Mouse (Mus musculus): ENCODE measurements at regions not wholly inside any gene's neighbourhood (a gene's known extent, or its start where the extent isn't known, plus 50 kb on each side); places are given as distances from the start of the nearest gene placed in this dataset.

- DNase-seq (ENCODE audit: low read depth, low spot score): no peak
Observed at GRCm38 (mm10) chr15:36380461-36381227, 626.9 kb downstream of the Zfp706 start.

GRCm38 (mm10) chr15:36378640-36379039, 628.9 kb downstream of the Zfp706 start:
- DNase-seq (ENCODE audit: low read depth, low spot score): no peak

- DNase-seq (ENCODE audit: low read depth, low spot score): no peak
Observed at GRCm38 (mm10) chr15:36376551-36376950, 631.0 kb downstream of the Zfp706 start.

- peak; percentile 34 for DNase-seq (ENCODE audit: low read depth, low spot score)
Observed at GRCm38 (mm10) chr15:36375549-36375885, 632.1 kb downstream of the Zfp706 start.

GRCm38 (mm10) chr15:36374732-36375548, 632.6 kb downstream of the Zfp706 start:
- peak; percentile 73 for DNase-seq (ENCODE audit: low read depth, low spot score)

- peak; percentile 64 for DNase-seq (ENCODE audit: low read depth, low spot score)
Observed at GRCm38 (mm10) chr15:36373900-36374611, 633.5 kb downstream of the Zfp706 start.

GRCm38 (mm10) chr15:36373481-36373880, 634.1 kb downstream of the Zfp706 start:
- no peak for DNase-seq (ENCODE audit: low read depth, low spot score)

- DNase-seq (ENCODE audit: low read depth, low spot score): peak; percentile 77
Observed at GRCm38 (mm10) chr15:36371382-36371781, 636.2 kb downstream of the Zfp706 start.

GRCm38 (mm10) chr15:36370906-36371305, 636.7 kb downstream of the Zfp706 start:
- no peak for DNase-seq (ENCODE audit: low read depth, low spot score)

- no peak for DNase-seq (ENCODE audit: low read depth, low spot score)
Observed at GRCm38 (mm10) chr15:36367296-36367695, 640.3 kb downstream of the Zfp706 start.

- no peak for DNase-seq (ENCODE audit: low read depth, low spot score)
Observed at GRCm38 (mm10) chr15:36364757-36365156, 642.8 kb downstream of the Zfp706 start.

GRCm38 (mm10) chr15:36364062-36364461, 643.5 kb downstream of the Zfp706 start:
- no peak for DNase-seq (ENCODE audit: low read depth, low spot score)

GRCm38 (mm10) chr15:36362911-36363565, 644.5 kb downstream of the Zfp706 start:
- DNase-seq (ENCODE audit: low read depth, low spot score): peak; percentile 77

- DNase-seq (ENCODE audit: low read depth, low spot score): no peak
Observed at GRCm38 (mm10) chr15:36361522-36362148, 645.9 kb downstream of the Zfp706 start.

- no peak for DNase-seq (ENCODE audit: low read depth, low spot score)
Observed at GRCm38 (mm10) chr15:36360694-36361521, 646.7 kb downstream of the Zfp706 start.

GRCm38 (mm10) chr15:36355851-36356250, 651.7 kb downstream of the Zfp706 start:
- DNase-seq (ENCODE audit: low read depth, low spot score): no peak

GRCm38 (mm10) chr15:36354545-36354944, 653.0 kb downstream of the Zfp706 start:
- DNase-seq (ENCODE audit: low read depth, low spot score): no peak

- DNase-seq (ENCODE audit: low read depth, low spot score): no peak
Observed at GRCm38 (mm10) chr15:36353793-36354192, 653.8 kb downstream of the Zfp706 start.

- DNase-seq (ENCODE audit: low read depth, low spot score): no peak
Observed at GRCm38 (mm10) chr15:36352929-36353328, 654.6 kb downstream of the Zfp706 start.

GRCm38 (mm10) chr15:36351693-36352092, 655.9 kb downstream of the Zfp706 start:
- DNase-seq (ENCODE audit: low read depth, low spot score): no peak
